Mouse (Mus musculus) retina, postnatal 1 day (tissue): ENCODE data around the gene Dcdc2a.
A peak's percentile ranks its signal among the peaks of the same experiment; 100 is the strongest.

Experiments used
- DNase-seq: peaks from one replicate; pipeline ENCODE4 v3.0.0-alpha.2; 2012

The Dcdc2a gene

GRCm38 (mm10) chr13:25178236-25179001 lies 122.6 kb downstream of the Dcdc2a start:
- no peak for DNase-seq

DNA sequence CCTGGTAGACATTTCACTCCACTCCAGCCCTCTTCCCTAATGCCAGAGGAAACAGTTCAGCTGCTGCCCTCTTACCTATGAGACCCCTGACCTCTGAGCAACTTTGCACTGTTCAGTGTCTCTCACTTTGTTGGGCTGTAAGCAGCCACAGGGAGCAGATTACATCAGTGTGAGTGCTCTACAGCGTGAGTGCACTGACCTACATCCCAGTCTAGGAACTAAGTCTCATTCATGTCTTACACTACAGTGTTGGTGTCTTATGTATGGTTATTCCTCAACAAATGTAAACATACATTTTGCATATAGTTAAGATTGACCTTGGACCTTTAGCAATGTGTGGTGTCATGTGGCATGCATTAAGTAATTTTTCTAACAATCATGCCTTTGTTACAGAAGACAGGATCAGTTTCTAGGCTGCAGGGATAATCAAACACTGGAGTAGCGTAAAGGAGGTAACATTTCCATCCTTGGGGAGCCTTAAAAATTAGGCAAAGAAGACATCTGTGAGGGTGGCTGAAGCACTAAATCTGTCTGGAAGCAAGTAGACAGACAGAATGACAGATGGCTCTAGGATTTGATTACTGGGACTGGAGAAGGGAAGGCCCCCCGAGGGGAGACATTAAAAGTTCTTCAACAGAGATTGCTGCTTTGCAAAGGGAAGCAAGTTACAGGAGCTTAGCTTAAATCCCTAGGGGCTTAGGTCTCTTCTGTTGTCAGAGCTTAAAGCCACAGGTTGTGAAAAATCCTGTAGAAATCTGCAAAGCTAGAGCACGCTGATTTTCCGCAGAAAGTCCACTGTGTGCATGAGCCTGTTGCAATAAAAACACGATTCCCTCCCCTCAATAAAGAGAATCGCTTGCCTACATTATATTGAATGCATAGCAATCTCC lies 130.9 kb downstream of the Dcdc2a start:
- DNase-seq, result peak; percentile 71

GRCm38 (mm10) chr13:25187326-25187710 lies 131.5 kb downstream of the Dcdc2a start:
- peak; percentile 53 for DNase-seq

DNA sequence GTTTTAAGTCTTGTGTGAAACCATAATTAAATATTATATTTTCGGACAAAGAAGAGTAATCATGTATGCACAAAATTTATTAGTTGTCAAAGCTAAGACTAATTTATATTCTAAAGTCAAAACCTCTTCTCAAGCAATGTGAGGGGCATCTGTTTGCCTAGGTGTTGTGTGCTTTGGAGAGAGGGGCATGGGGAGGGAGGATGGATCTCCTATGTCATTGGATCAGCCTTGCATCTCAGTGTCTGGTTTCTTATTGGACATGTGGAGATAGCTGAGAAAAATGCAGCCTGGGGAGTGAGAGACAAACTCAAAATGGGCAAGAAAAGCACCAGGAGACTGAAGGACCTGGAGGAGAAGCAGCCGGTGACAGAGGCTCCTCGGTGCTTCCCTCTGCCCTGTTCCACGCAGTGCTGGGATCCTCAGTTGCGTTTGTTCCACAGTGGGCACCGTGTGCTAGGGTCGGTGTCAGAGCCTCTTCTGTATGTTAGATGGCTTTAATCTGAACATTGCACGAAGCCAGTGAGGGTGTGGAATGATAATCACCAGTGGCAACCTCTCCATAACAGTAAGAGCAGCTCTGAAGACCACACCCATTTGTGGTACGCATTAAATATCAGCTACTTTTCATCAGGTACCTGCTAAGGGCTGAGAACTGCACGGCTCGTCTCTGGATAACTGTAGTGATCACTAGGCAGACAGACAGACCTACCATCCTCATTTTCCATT lies 133.8 kb downstream of the Dcdc2a start:
- DNase-seq, result no peak

DNA sequence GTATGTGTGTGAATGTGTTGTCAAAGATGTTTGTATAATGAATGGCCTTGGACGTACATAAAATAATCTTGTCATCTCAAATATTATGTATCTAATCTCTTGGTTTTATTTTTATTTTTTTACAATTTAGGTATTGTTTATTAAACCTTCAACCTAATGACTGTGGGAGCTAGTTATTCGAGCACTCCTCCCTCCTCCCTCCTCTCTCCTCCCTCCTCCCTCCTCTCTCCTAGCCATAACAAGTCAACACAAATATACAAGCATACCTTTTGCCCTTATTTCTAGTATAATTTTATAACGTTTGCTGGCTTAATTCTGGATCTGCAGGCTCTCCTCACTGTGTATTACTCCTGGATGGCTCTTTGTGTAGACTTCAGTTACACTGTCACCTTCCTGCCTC lies 134.4 kb downstream of the Dcdc2a start:
- no peak for DNase-seq

DNA sequence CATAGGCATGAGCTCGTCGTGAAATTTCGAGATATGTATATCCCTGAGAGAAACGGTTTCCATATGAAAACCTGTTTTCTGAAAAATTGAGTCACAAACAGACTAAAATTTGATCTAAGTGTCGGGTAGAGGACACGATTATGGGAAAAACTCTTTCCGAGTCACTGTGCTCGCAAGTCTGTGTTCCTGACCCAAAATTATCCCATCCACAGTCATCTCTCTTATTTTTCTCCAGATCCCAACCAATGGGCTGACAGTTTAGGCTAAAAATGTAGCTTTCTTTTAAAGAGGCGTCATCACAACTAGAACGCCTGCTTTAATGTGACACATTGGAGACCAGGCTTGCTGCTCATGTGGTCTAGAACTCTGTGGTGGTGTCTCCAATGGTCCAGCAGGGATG lies 139.9 kb downstream of the Dcdc2a start:
- DNase-seq, result no peak

DNA sequence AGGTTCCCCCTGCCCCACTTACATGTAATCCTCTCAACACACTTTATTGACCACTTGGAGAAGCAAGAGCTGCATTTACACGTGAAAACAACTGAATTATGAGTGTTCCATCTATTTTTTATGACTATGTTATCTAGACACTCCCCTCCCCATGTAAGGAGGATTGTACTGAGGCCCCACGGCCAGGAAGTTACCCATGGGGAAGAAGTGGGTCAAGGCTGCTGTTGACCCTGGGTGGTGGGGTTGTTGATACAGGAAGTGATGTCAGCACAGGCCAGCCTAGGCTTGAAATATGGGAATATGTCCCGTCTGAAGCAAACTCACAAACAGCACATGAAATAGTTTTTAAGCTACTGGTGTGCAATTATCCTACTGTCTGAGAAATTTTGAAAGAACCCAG lies 144.1 kb downstream of the Dcdc2a start:
- DNase-seq, result no peak

GRCm38 (mm10) chr13:25206950-25207349 lies 151.1 kb downstream of the Dcdc2a start:
- no peak for DNase-seq

- DNase-seq, result no peak
These were observed 162.6 kb downstream of the Dcdc2a start for GRCm38 (mm10) chr13:25218394-25218793.

- no peak for DNase-seq
These were observed 164.5 kb downstream of the Dcdc2a start for GRCm38 (mm10) chr13:25220186-25220787.

GRCm38 (mm10) chr13:25251893-25252292 lies 196.1 kb downstream of the Dcdc2a start:
- no peak for DNase-seq

DNA sequence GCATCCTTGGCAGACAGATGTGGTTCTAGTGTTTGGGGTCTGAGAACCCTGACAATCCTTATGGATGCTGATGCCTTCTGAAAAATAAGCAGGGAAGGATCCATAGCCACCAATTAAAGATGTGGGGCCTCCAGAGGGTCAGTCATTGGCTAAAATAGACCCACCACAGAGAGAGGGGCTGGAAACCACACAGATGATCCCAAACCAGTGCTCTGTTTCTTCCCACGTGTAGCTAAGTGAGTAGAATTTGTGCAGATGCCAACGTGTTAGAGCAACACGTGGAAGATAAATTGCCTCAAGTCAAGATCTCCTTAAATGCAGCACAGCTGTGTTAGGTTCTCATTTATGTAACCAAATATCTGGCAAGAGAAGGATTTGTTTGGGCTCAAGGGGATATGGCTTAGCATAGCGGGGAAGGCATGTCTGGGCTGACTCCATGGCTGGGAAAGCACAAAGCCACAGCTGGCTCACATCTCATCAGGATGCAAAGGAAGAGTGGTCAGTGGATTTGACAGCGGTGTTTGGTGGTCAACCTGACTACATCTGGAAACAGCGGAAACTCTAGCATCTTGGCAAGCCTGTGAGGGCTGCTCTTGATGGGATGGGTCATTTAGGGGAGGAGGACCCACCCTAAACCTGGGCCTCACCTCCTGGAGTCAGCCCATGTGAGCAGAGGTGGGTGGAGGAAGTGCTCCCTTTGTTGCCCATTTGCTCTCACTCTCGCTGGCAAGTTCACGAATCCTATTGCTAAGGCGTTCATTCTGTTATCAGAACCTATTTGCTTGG lies 198.9 kb downstream of the Dcdc2a start:
- DNase-seq, result no peak

- no peak for DNase-seq
These were observed 201.8 kb downstream of the Dcdc2a start for GRCm38 (mm10) chr13:25257608-25258007.
